Comparison of ENCODE assay signal across 8 mouse cellular contexts in genomic region chr5:124002876-124003275, GRCm38 (mm10). TPM values are rescaled to one million over a fixed set of nuclear protein-coding genes. Genes with fewer than 3 reads are reported as not detected.
DNase-seq lines count a peak whose midpoint lies in the region; ATAC-seq and TF ChIP-seq lines count a peak whose summit lies in the region.

No protein-coding gene starts in this region.

- no peaks in the 10 kb centered on the region for H3K27me3 ChIP-seq in hindbrain, postnatal 0 days (ENCODE audit: insufficient read depth, low read length)
- no peaks in the 10 kb centered on the region for H3K27me3 ChIP-seq in limb, embryonic 14.5 days (ENCODE audit: control insufficient read depth, insufficient read depth, low read length)

- peak; percentile 54 for ATAC-seq in hindbrain, postnatal 0 days
- ATAC-seq in limb, embryonic 14.5 days (ENCODE audit: low FRiP score, low read depth), result no peak

- H3K4me1 ChIP-seq in hindbrain, postnatal 0 days (ENCODE audit: insufficient read depth, low read length), result peaks cover 10% of the 10 kb centered on the region; the same call in 1 of the 2 replicates
- H3K4me1 ChIP-seq in limb, embryonic 14.5 days (ENCODE audit: control insufficient read depth, insufficient read depth, low read length), result no peaks in the 10 kb centered on the region

- no peak overlapping the region for H3K4me3 ChIP-seq in hindbrain, postnatal 0 days (ENCODE audit: low read length)
- H3K4me3 ChIP-seq in limb, embryonic 14.5 days (replicated peaks; ENCODE audit: low read length), result no peak overlapping the region

- no peak for TF ChIP-seq POLR2A in limb, embryonic 14.5 days (IDR thresholded peaks at IDR 0.05; ENCODE audit: borderline replicate concordance, extremely low read depth, insufficient read depth, insufficient read length)

- no peak overlapping the region for H3K4me2 ChIP-seq in hindbrain, postnatal 0 days (ENCODE audit: low read depth, low read length)
- H3K4me2 ChIP-seq in limb, embryonic 14.5 days (replicated peaks; ENCODE audit: low read depth, low read length, severe bottlenecking), result no peak overlapping the region

- no peaks in the 10 kb centered on the region for H3K9me3 ChIP-seq in hindbrain, postnatal 0 days (ENCODE audit: low read length)
- no peaks in the 10 kb centered on the region for H3K9me3 ChIP-seq in limb, embryonic 14.5 days (ENCODE audit: control insufficient read depth, low read length)

- no peak for TF ChIP-seq CTCF in hindbrain, postnatal 0 days (IDR thresholded peaks at IDR 0.05; ENCODE audit: low read depth)

- peak overlapping the region; percentile 22; the same call in 1 of the 2 replicates for H3K27ac ChIP-seq in hindbrain, postnatal 0 days
- H3K27ac ChIP-seq in limb, embryonic 14.5 days (replicated peaks; ENCODE audit: low read depth, low read length), result peak overlapping the region; percentile 33; the same call in 1 of the 2 replicates

- H3K9ac ChIP-seq in hindbrain, postnatal 0 days (replicated peaks; ENCODE audit: low read length), result no peak overlapping the region
- no peak overlapping the region for H3K9ac ChIP-seq in limb, embryonic 14.5 days (ENCODE audit: low read depth, low read length, severe bottlenecking)

- WGBS in hindbrain, postnatal 0 days, result 33% methylated on average over 2 of the region's 2 CpGs
- 50% methylated on average over 2 of the region's 2 CpGs for WGBS in limb, embryonic 14.5 days

- peak; percentile 75 for DNase-seq in adrenal gland, adult 2 months
- DNase-seq in adrenal gland, adult 18-20 months (ENCODE audit: low spot score in 2 of 2), result no peak
- peak; percentile 65 for DNase-seq in ovary, adult 18-20 months (ENCODE audit: low spot score)
- DNase-seq in ovary, postnatal 10 days (ENCODE audit: low spot score), result no peak
- peak; percentile 73 for DNase-seq in hindbrain, postnatal 0 days (ENCODE audit: low spot score)
- no peak for DNase-seq in limb, embryonic 14.5 days (ENCODE audit: low spot score)
- no peak for DNase-seq in testis, postnatal 14 days (ENCODE audit: low spot score)
- no peak for DNase-seq in T-cell, adult 2 months (ENCODE audit: low spot score)

- H3K36me3 ChIP-seq in hindbrain, postnatal 0 days (ENCODE audit: insufficient read depth, low read length), result peaks cover 57% of the 10 kb centered on the region
- peaks cover 37% of the 10 kb centered on the region for H3K36me3 ChIP-seq in limb, embryonic 14.5 days (ENCODE audit: control insufficient read depth, insufficient read depth, low read length)

RNA-seq across cellular contexts. Expression of gene Vps37b, which starts 29.2 kb away (rescaled TPM):
- total RNA-seq in adrenal gland, adult 2 months (2021), result 100 to 1,000 TPM in 1 of 2 experiments, 10 to 100 TPM in 1; 65.8 to 146 TPM
- 198 and 208 TPM in 2 replicates for polyA plus RNA-seq in adrenal gland, adult 2 months (2012; rRNA removed)
- total RNA-seq in adrenal gland, adult 18-20 months (2021), result 100 to 1,000 TPM in 1 of 2 experiments, 10 to 100 TPM in 1; 97.2 to 127 TPM
- 104 and 110 TPM in 2 replicates for total RNA-seq in hindbrain, postnatal 0 days (2014; rRNA removed)
- 94.0 and 95.1 TPM in 2 replicates for polyA plus RNA-seq in hindbrain, postnatal 0 days (2015; fragmentation: Nextera tagmentation; extraction: Ambion mirVana)
- polyA plus RNA-seq in limb, embryonic 14.5 days (2012; rRNA removed), result 44.2 and 54.9 TPM in 2 replicates
- 29.3 and 34.4 TPM in 2 replicates for polyA plus RNA-seq in limb, embryonic 14.5 days (2014; fragmentation: Nextera tagmentation; extraction: Ambion mirVana)

RNA-seq across cellular contexts. Expression of gene Hip1r, which starts 29.4 kb away (rescaled TPM):
- total RNA-seq in adrenal gland, adult 2 months (2021), result 10 to 100 TPM; 16.4 to 19.3 TPM
- 6.5 and 10.4 TPM in 2 replicates for polyA plus RNA-seq in adrenal gland, adult 2 months (2012; rRNA removed)
- 10 to 100 TPM; 20.1 to 28.4 TPM for total RNA-seq in adrenal gland, adult 18-20 months (2021)
- 46.9 and 65.5 TPM in 2 replicates for total RNA-seq in hindbrain, postnatal 0 days (2014; rRNA removed)
- 32.6 and 33.9 TPM in 2 replicates for polyA plus RNA-seq in hindbrain, postnatal 0 days (2015; fragmentation: Nextera tagmentation; extraction: Ambion mirVana)
- 10.6 and 12.3 TPM in 2 replicates for polyA plus RNA-seq in limb, embryonic 14.5 days (2012; rRNA removed)
- 8.7 and 9.9 TPM in 2 replicates for polyA plus RNA-seq in limb, embryonic 14.5 days (2014; fragmentation: Nextera tagmentation; extraction: Ambion mirVana)

Comparison
In these comparisons a context has a peak if more than half of its experiments do, and no peak if none do; other contexts are left out.
1. DNase-seq: peak in adrenal gland, adult 2 months (single experiment), ovary, adult 18-20 months (single experiment) and hindbrain, postnatal 0 days (single experiment); none in adrenal gland, adult 18-20 months (0 of 2), ovary, postnatal 10 days (single experiment), limb, embryonic 14.5 days (single experiment), testis, postnatal 14 days (single experiment) and T-cell, adult 2 months (single experiment).